Mouse (Mus musculus): Measurements from ENCODE around the gene Gm17651.

Gm17651 gene

GRCm38 (mm10) chr3:97628391-97629001 is 46.0 kb downstream of the Gm17651 start, which contains the start of gene Fmo5:
TSS of gene Fmo5 (plus strand) at chr3:97628804.
- no peaks in the 10 kb centered on the region for H3K36me3 ChIP-seq (ENCODE audit: control insufficient read depth, insufficient read depth, low read length, poor library complexity, severe bottlenecking)
- DNase-seq (ENCODE audit: low read depth, low spot score): peak; percentile 71
- H3K27me3 ChIP-seq (ENCODE audit: control insufficient read depth, insufficient read depth, low read length, poor library complexity, severe bottlenecking): no peaks in the 10 kb centered on the region

GRCm38 (mm10) chr3:97627893-97628292 is 46.6 kb downstream of the Gm17651 start:
- H3K27me3 ChIP-seq (ENCODE audit: control insufficient read depth, insufficient read depth, low read length, poor library complexity, severe bottlenecking): no peaks in the 10 kb centered on the region
- no peaks in the 10 kb centered on the region for H3K36me3 ChIP-seq (ENCODE audit: control insufficient read depth, insufficient read depth, low read length, poor library complexity, severe bottlenecking)
- DNase-seq (ENCODE audit: low read depth, low spot score): no peak

DNA sequence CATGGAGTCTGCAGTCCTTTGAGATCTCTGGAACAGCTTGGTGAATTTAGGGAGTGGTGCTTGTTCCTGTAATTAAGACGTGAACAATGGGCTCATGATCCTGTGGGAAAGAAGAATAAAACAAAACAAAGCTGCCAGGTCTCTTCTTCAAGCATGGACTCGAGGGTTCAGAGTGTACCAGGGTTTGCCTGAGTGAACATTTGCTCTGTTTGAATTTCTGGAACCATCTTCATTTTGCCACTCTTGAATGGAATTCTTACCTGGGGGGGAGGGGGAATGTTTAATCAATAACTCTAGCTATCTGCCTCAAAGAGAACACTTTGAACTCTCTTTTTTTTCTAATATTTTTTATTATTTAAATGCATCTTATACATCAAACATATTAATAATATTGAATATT is 49.9 kb downstream of the Gm17651 start:
- no peak for DNase-seq (ENCODE audit: low read depth, low spot score)
- Histone ChIP-seq H3K36me3 (ENCODE audit: control insufficient read depth, insufficient read depth, low read length, poor library complexity, severe bottlenecking) (no peaks in the 10 kb centered on the region), H3K27me3 (ENCODE audit: control insufficient read depth, insufficient read depth, low read length, poor library complexity, severe bottlenecking) (no peaks in the 10 kb centered on the region)
